Mouse (Mus musculus) lung, postnatal 0 days (tissue): ENCODE measurements at regions not wholly inside any gene's neighbourhood (a gene's known extent, or its start where the extent isn't known, plus 50 kb on each side); places are given as distances from the start of the nearest gene placed in this dataset.

ENCODE experiments used
- CTCF ChIP-seq: IDR thresholded peaks from 2 replicates; pipeline ENCODE4 v1.5.1; 2016; ENCODE audit warnings: antibody characterized with exemption, mild to moderate bottlenecking
- EP300 ChIP-seq: IDR thresholded peaks from 2 replicates; pipeline ENCODE4 v1.6.1; 2016; ENCODE audit warnings: antibody characterized with exemption, mild to moderate bottlenecking, control low read depth

- TF ChIP-seq CTCF: no peak
- TF ChIP-seq EP300: no peak
Measured at GRCm38 (mm10) chr4:81059356-81059755, 148.9 kb downstream of the Lurap1l start.
